Mouse (Mus musculus): ENCODE results near the gene 3110001I22Rik.

DNA sequence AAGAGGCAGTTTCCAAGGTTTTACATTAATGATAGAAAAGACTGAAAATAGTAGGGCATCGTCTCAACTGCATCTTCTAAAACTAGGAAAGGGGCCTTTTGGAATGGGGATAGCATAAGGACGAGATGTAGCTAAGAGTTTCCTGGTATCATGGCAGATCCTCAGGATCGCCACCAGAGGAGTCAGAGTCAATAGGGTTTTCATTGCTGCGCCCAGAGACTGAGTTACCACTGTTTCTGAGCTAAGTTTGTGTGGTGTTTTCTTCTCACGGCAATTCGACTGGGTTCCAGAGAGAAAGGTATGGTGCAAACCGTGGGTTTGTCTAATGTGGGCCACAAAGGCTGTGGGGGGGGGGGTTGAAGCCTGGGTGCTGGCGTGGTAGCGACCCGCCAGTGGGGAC, 32.9 kb downstream of the 3110001I22Rik start:
- no peak for TF ChIP-seq CTCF (IDR thresholded peaks at IDR 0.05; ENCODE audit: low read depth)
- no peak for TF ChIP-seq EP300 (IDR thresholded peaks at IDR 0.05; ENCODE audit: low read depth)

Measured in heart, postnatal 0 days (tissue).